Mouse (Mus musculus) subcutaneous adipose tissue, adult 2 months (tissue): ENCODE results near the gene Dnajb4. TPM values are rescaled to one million over a fixed set of nuclear protein-coding genes. Genes with fewer than 3 reads are reported as not detected.

Experiments
- polyA plus RNA-seq: library from polyadenylated mRNA; depleted of rRNA; stranded (reverse); fragments of >200 nt; gene quantifications from 2 replicates; pipeline ENCODE4 v1.2.3, GENCODE M21; 2012; ENCODE audit warnings: low replicate concordance; rRNA removed

Gene Dnajb4
- 9.9 and 11.0 TPM in 2 replicates for polyA plus RNA-seq

GRCm38 (mm10) chr3:152209967-152210634 lies at the start of gene Dnajb4, which contains the start of gene Fubp1:
Dnajb4 (minus strand) TSS chr3:152210302.
Fubp1 (plus strand) TSS chr3:152210422.

GRCm38 (mm10) chr3:152166099-152166423 lies 44.0 kb downstream of the Dnajb4 start, which contains the start of gene Gipc2:
Gipc2 (minus strand) TSS chr3:152166230.

Other genes with a start within 250 kb of the Dnajb4 start
- 0.21 and 2.6 TPM in 2 replicates for gene Gipc2, start 44.1 kb downstream of the Dnajb4 start, polyA plus RNA-seq
- 53.2 and 126 TPM in 2 replicates for gene Fubp1, start 120 bp upstream of the Dnajb4 start, polyA plus RNA-seq
- 0.33 and 0.93 TPM in 2 replicates for gene Nexn, start 56.0 kb upstream of the Dnajb4 start, polyA plus RNA-seq
- gene Miga1, start 130.1 kb upstream of the Dnajb4 start, polyA plus RNA-seq: 1.6 and 9.1 TPM in 2 replicates
- gene Usp33, start 136.2 kb upstream of the Dnajb4 start, polyA plus RNA-seq: 18.1 and 24.7 TPM in 2 replicates
- gene Zzz3, start 185.2 kb upstream of the Dnajb4 start, polyA plus RNA-seq: 18.0 and 31.7 TPM in 2 replicates